Mouse (Mus musculus) left cerebral cortex, adult 2 months (tissue): ENCODE results near the gene Rasl10b. TPM values are rescaled to one million over a fixed set of nuclear protein-coding genes. Genes with fewer than 3 reads are reported as not detected.

Source experiments
- DNase-seq, 2 experiments: peaks; one replicate each; pipeline ENCODE4 v3.0.0; 2021 to 2022; ENCODE audit warnings: low spot score in 2 of 2, mixed read lengths in 1 of 2; ENCODE audit errors: extremely low spot score in 1 of 2
- H3K27ac ChIP-seq: fragments of 200-600 bp; 2 replicates; pipeline ENCODE4 v1.8.1; 2022
- H3K4me3 ChIP-seq: fragments of 200-600 bp; 2 replicates; pipeline ENCODE4 v1.8.1; 2022
- CTCF ChIP-seq: fragments of 200-600 bp; IDR thresholded peaks from 2 replicates; pipeline ENCODE4 v1.8.1; 2022; ENCODE audit warnings: antibody characterized with exemption, mild to moderate bottlenecking, moderate library complexity
- intact Hi-C: fragments of 180-260 bp; cut with DNase I; formaldehyde crosslinking; loops from one replicate; pipeline ENCODE4 v1.15.1; 2025
- total RNA-seq, 2 experiments: library from RNA; stranded (reverse); gene quantifications; 2 replicates each; pipeline ENCODE4 v1.2.3; 2021

Gene Rasl10b
- total RNA-seq, 2 experiments from 2014 or later, result 237 to 267 TPM

GRCm38 (mm10) chr11:83449298-83449697 lies 40.4 kb downstream of the Rasl10b start:
- no peak overlapping the region for H3K4me3 ChIP-seq
- intact Hi-C loops, result loop anchor here (10.0 kb wide), 1 partner anchor 186 kb away; no protein-coding TSS in a partner anchor
- H3K27ac ChIP-seq, result no peak overlapping the region
- no peak for DNase-seq
- no peak for TF ChIP-seq CTCF

DNA sequence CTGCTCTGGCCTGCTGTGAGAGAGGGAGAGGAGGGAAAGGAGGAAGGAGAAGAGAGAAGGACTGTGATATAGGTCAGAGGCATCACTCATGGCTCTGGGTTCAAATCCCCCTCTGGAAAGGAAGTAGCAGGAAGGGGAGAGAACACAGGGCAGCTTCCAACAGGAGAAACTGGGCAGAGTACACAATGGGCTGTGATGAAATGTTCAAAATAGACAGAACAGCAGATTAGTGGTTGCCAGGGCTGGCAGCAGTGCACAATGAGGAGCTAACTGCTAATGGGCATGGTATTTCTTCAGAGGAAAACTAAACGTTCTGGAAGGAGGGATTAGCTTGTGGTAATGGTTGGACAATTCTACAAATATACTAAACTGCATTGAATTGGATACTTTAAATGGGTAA lies 41.6 kb downstream of the Rasl10b start:
- no peak overlapping the region for H3K4me3 ChIP-seq
- DNase-seq, result no peak
- intact Hi-C loops, result no loop called here
- no peak overlapping the region for H3K27ac ChIP-seq
- no peak for TF ChIP-seq CTCF

- no peak overlapping the region for H3K27ac ChIP-seq
These were observed 42.3 kb downstream of the Rasl10b start for GRCm38 (mm10) chr11:83451281-83451680.

DNA sequence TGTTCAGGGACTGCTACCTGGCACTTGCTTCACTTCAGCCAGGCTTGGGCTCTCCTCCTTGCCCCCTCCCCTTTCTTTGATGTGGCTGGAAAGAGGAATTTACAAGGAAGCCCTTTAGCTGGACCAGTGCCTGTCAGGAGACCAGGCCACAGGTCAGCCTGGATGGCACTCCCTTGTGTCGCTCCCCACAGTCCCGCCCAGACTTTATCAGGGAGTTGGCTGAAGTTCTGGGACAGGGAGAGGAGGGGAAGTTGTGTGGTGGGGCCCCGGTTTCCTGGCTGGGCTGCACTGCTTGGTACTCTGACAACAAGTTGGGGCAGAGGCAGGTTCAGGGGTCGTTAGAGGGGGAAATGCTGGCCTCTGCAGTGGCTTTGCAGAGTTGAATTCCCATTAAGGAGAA lies 45.6 kb downstream of the Rasl10b start:
- H3K4me3 ChIP-seq, result no peak overlapping the region
- no peak overlapping the region for H3K27ac ChIP-seq
- no peak for TF ChIP-seq CTCF
- intact Hi-C loops, result no loop called here
- no peak for DNase-seq

More at GRCm38 (mm10) chr11:83451281-83451680, 42.3 kb downstream of the Rasl10b start:
- H3K4me3 ChIP-seq, result no peak overlapping the region
- TF ChIP-seq CTCF, result no peak
- no peak for DNase-seq
- intact Hi-C loops, result no loop called here

DNA sequence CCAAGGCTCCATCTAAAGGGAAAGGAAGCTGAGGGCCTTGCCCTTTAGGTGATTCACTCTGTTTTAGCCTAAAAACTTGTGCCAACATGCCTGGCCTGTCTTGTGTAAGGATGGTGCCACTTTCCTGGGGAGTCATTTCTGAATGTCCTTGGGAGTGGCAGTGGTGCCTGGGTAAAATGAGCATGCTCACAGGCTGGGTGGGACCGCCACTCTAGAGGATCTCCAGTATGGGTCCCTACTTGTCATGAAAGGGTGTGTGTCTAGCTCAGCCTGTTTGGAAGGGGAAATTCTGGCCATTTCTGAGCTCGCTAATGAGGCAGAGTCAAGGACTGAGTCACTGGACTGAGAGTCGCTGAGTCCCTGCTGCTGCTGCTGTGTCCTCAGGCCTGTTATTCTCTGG lies 46.7 kb downstream of the Rasl10b start:
- no peak overlapping the region for H3K4me3 ChIP-seq
- no peak overlapping the region for H3K27ac ChIP-seq
- intact Hi-C loops, result no loop called here
- DNase-seq, result no peak
- TF ChIP-seq CTCF, result no peak

DNA sequence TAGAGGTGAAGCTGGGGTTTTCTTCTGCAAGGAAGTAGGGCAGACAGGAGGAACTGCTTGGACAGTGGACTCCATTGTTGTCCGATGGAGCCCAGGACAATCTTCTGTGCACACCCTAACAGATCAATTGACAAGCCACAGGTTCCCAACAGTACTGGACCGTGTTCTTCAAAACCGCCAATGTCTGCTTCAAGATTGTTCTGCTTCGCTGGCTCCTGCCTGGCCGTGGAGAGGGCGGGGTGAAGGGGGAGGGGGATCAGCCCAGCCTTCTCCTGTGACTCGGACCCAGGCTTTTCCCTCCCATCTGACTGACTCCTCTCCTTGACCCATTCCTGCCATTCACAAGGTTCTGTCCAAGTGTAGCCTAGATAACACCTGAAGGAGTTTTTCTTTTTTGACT lies 48.3 kb downstream of the Rasl10b start:
- H3K4me3 ChIP-seq, result no peak overlapping the region
- H3K27ac ChIP-seq, result no peak overlapping the region
- DNase-seq, result no peak
- no peak for TF ChIP-seq CTCF
- intact Hi-C loops, result no loop called here

DNA sequence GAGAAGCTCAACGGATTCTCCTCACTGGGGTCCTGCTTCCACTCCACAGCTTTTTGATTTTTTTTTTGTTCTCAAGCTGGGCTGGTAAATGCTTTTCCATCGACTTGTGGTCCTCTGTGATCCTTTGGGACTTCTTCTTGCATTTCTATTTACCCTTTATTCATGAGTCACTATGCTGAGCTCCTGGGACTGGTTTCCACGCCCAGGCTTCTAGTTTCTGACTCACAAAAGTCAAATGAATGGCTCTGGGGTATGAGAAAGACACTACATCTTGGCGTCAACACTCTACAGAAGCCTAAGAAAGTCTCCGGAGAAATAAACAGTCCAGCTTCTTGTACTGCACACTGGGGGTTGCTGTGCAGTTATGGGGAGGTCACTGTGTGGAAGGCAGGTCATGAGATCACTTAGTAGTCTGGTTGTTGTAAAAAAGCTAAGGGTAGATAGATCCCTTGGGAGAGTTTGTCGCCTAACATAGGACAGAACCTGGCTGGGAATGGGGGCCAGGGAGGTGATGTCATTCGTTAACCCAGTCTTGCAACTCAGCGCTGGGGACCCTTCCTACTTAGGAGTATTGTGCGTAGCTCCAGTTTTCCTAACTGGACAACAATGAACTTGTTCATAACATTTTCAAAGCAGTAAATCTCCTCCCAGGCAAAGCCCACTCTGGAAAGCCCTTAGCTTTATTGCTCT lies 49.1 kb downstream of the Rasl10b start:
- DNase-seq, result no peak
- intact Hi-C loops, result no loop called here
- Histone ChIP-seq H3K27ac (no peak overlapping the region), H3K4me3 (no peak overlapping the region)
- TF ChIP-seq CTCF, result no peak

- H3K4me3 ChIP-seq, result no peak overlapping the region; the same call in 1 of the 2 replicates
- TF ChIP-seq CTCF, result no peak
- DNase-seq, result no peak
- intact Hi-C loops, result no loop called here
- H3K27ac ChIP-seq, result no peak overlapping the region
These were observed 52.6 kb downstream of the Rasl10b start for GRCm38 (mm10) chr11:83461462-83462027.

DNA sequence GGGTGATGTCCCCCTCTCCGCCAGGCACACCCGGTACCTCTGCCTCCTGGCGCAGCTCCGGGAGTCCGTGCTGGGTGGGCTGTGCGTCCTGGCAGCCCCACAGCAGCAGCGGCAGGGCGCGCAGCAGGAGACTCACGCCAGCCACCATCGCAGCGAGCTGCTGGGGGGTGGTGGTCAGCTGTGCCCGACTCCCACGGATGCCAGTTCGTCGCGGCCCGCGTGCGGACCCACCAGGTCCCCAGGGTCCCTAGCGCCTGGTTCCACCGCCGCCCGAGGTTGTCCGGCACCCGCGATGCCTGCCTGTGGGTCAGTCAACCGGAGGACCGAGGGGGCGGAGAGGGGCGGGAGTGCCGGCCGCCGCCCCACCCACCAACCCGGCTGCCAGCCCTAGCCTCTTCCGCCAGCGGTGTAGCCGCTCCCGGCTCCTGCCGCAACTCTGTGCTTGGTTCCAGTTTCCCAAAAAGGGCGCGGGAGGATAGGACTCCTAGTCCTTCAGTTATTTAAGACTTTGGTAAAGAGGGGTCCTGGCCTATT lies 53.8 kb downstream of the Rasl10b start, which contains the start of gene Mmp28:
Gene Mmp28 (minus strand): TSS at position 361 of the 534 bp plus-strand sequence.
- peak within 1 kb of the TSS; percentile 59; the same call in 1 of the 2 replicates for H3K27ac ChIP-seq
- peak in 1 of 2 experiments; percentile 33 for DNase-seq
- peak within 1 kb of the TSS; percentile 56 for H3K4me3 ChIP-seq
- intact Hi-C loops, result no loop called here
- TF ChIP-seq CTCF, result no peak

GRCm38 (mm10) chr11:83465976-83466375 lies 57.0 kb downstream of the Rasl10b start:
- intact Hi-C loops, result no loop called here
- Histone ChIP-seq H3K27ac (no peak overlapping the region), H3K4me3 (no peak overlapping the region)
- DNase-seq, result no peak
- TF ChIP-seq CTCF, result no peak

DNA sequence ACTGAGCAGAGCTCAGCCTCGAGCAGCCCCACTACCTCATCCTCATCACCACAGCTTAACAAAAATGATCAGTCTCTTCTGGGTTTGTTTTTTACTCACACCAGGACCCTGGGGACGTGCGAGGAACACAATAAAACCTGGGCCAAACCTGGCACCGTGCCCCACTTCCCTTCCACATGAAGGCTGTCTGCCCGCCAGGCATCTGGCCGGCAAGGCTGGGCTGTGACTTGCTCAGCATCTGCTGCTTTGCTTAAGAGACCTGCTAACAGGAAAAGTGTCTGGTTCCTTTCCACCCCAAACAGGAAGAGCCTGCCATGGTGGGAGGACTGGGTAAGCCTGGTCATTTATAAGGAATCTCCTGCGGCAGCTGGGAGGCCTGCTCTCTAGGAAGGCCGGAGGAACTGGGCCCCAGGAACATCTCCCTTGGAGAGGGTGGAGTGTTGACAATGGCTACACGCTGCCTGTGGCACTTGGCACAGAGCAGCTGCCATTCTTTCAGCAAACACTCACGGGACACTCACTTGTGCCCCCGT lies 58.2 kb downstream of the Rasl10b start:
- Histone ChIP-seq H3K27ac (0 out of 2 replicates have a peak overlapping the region, but pooled peaks have one; percentile 28), H3K4me3 (no peak overlapping the region)
- DNase-seq, result no peak
- intact Hi-C loops, result no loop called here
- TF ChIP-seq CTCF, result no peak

DNA sequence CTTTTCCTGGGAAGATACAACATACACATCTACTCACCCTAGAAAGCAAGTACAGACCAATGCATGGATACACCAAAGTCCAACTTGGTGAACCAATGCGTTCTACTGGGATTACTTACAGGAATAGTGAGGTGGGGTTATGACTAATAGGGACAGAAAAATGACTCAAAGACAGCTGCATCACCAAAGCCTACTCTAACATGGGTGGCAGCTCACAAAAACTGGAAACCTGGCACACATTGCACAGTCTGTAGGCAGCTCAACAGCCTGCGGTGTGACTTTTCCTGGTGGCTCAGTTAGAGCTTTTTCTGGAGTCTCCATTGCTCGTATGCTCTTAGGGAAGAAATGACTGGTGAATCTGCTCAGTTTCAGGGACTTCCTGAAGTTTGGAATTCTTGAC lies 59.8 kb downstream of the Rasl10b start:
- intact Hi-C loops, result no loop called here
- DNase-seq, result no peak

More for the DNA sequence above, 59.8 kb downstream of the Rasl10b start:
- Histone ChIP-seq H3K27ac (no peak overlapping the region), H3K4me3 (no peak overlapping the region)
- TF ChIP-seq CTCF, result no peak

Other genes with a start within 250 kb of the Rasl10b start
- gene Slfn4, start 234.0 kb upstream of the Rasl10b start, total RNA-seq, result under 1 TPM in 1 of 2 experiments, not detected in 1; 0.11 TPM
- gene Slfn3, start 217.8 kb upstream of the Rasl10b start, total RNA-seq, result under 1 TPM; 0.18 to 0.68 TPM
- gene Slfn14, start 122.4 kb upstream of the Rasl10b start, total RNA-seq, result not detected
- 100 to 1,000 TPM; 281 to 296 TPM for gene Ap2b1, start 110.1 kb upstream of the Rasl10b start, total RNA-seq
- 10 to 100 TPM in 1 of 2 experiments, 1 to 10 TPM in 1; 9.4 to 13.9 TPM for gene Pex12, start 106.6 kb upstream of the Rasl10b start, total RNA-seq
- gene Gas2l2, start 20.3 kb downstream of the Rasl10b start, total RNA-seq, result not detected
- not detected for gene 1700020L24Rik, start 28.5 kb downstream of the Rasl10b start, total RNA-seq
- gene Mmp28, start 53.9 kb downstream of the Rasl10b start, total RNA-seq, result 1 to 10 TPM; 3.8 to 3.9 TPM
- 10 to 100 TPM; 71.9 to 74.1 TPM for gene Taf15, start 63.9 kb downstream of the Rasl10b start, total RNA-seq
- not detected for gene Heatr9, start 113.0 kb downstream of the Rasl10b start, total RNA-seq
- not detected for gene Ccl5, start 121.4 kb downstream of the Rasl10b start, total RNA-seq
- 1 to 10 TPM; 2.6 to 5.2 TPM for gene Ccl9, start 169.5 kb downstream of the Rasl10b start, total RNA-seq
- gene Ccl6, start 183.9 kb downstream of the Rasl10b start, total RNA-seq, result 1 to 10 TPM; 1.4 to 1.9 TPM
- not detected for gene Rpl9-ps1, start 236.5 kb downstream of the Rasl10b start, total RNA-seq
- not detected for gene Ccl3, start 240.2 kb downstream of the Rasl10b start, total RNA-seq